Mouse (Mus musculus): ENCODE results near the gene Snai3. TPM values are rescaled to one million over a fixed set of nuclear protein-coding genes. Genes with fewer than 3 reads are reported as not detected.

Snai3 gene
- polyA plus RNA-seq, 1 experiment from 2014 or later: not detected

DNA sequence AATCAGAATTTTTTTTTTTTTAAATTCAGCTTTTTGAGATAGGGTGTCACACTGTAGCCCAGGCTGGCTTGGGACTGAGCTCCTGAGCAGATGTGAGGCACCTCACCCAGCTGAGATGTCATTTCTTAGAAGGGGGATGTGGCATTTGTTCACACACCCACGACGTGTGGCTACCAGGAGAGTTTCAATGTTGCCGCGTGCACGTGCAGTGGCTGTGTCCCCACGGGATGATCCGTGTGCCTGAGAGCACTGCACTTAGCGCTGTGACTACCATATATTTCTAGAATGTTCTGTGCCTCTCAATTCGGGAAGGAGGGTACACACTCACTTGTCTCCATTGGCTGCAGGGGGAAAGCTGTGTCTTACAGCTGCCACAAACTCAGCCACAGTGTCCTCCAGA is 24.4 kb downstream of the Snai3 start:
- H3K9me3 ChIP-seq: no peaks in the 10 kb centered on the region
- H3K4me2 ChIP-seq (replicated peaks): no peak overlapping the region
- H3K36me3 ChIP-seq: peaks cover 63% of the 10 kb centered on the region
- H3K27me3 ChIP-seq: peaks cover 9% of the 10 kb centered on the region
- H3K9ac ChIP-seq (replicated peaks): no peak overlapping the region
- H3K4me1 ChIP-seq: peaks cover 16% of the 10 kb centered on the region
- no peak for ATAC-seq (ENCODE audit: low FRiP score, low read depth)
- no peak overlapping the region for H3K4me3 ChIP-seq
- WGBS: 98% methylated on average over 9 of the region's 9 CpGs
- H3K27ac ChIP-seq (replicated peaks): no peak overlapping the region

DNA sequence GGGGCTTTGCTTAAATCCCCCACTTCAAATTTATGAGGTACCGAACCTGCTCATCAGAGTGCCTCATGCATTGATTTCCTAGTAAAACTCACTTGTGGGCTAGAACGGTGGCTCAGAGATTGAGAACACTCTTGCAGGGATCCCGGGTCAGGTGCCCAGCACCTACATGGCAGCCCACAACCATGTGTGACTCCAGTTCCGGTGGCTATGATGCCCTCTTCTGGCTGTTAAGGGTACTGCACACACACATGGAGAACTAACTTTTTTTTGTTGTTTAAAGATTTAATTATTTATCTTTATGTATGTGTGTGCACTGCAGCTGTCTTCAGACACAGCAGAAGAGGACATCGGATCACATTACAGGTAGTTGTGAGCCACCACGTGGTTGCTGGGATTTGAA is 25.2 kb downstream of the Snai3 start:
- H3K4me3 ChIP-seq: no peak overlapping the region
- no peak overlapping the region for H3K4me2 ChIP-seq (replicated peaks)
- H3K27me3 ChIP-seq: peaks cover 9% of the 10 kb centered on the region
- H3K27ac ChIP-seq (replicated peaks): no peak overlapping the region
- 94% methylated on average over 6 of the region's 6 CpGs for WGBS
- peaks cover 16% of the 10 kb centered on the region for H3K4me1 ChIP-seq
- H3K36me3 ChIP-seq: peaks cover 63% of the 10 kb centered on the region
- no peaks in the 10 kb centered on the region for H3K9me3 ChIP-seq
- no peak for ATAC-seq (ENCODE audit: low FRiP score, low read depth)
- H3K9ac ChIP-seq (replicated peaks): no peak overlapping the region

DNA sequence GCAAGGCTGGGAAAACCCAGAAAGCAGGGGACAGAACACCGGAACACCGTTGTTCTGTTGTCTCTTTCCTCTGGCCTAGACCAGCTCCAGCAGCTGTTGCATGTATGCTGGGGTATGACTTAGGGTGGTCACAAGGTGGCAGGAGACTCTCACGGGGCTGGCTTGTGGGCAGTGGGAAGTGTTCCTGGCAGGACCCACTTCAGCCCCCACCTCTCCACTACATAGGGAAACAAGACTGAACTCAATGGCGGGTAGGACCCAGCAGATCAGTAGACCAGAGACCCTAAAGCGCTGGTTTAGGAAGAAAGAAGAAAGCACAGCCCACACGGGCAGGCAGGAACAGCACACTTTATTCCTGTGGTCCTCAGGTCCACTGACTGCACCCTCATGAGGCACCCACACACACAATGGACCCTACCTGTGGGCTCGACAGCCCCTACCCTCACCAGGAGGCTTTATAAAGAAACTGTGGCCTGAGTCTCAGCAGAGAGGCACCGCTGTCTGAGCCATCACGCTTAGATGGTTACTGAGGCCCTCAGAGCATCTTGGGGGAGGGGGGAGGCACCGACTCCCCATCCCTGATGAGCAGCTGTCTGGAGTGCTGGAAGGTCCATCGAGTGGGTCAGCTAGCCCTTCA is 27.1 kb downstream of the Snai3 start:
- H3K4me1 ChIP-seq: peaks cover 16% of the 10 kb centered on the region
- H3K27me3 ChIP-seq: peaks cover 9% of the 10 kb centered on the region
- H3K9me3 ChIP-seq: no peaks in the 10 kb centered on the region
- no peak overlapping the region for H3K9ac ChIP-seq (replicated peaks)
- peak overlapping the region; percentile 65; the same call in 1 of the 2 replicates for H3K4me2 ChIP-seq (replicated peaks)
- peaks cover 47% of the 10 kb centered on the region for H3K36me3 ChIP-seq
- no peak overlapping the region; the same call in 1 of the 2 replicates for H3K4me3 ChIP-seq
- ATAC-seq (ENCODE audit: low FRiP score, low read depth): peak; percentile 45
- WGBS: 68% methylated on average over 11 of the region's 11 CpGs
- H3K27ac ChIP-seq (replicated peaks): no peak overlapping the region

DNA sequence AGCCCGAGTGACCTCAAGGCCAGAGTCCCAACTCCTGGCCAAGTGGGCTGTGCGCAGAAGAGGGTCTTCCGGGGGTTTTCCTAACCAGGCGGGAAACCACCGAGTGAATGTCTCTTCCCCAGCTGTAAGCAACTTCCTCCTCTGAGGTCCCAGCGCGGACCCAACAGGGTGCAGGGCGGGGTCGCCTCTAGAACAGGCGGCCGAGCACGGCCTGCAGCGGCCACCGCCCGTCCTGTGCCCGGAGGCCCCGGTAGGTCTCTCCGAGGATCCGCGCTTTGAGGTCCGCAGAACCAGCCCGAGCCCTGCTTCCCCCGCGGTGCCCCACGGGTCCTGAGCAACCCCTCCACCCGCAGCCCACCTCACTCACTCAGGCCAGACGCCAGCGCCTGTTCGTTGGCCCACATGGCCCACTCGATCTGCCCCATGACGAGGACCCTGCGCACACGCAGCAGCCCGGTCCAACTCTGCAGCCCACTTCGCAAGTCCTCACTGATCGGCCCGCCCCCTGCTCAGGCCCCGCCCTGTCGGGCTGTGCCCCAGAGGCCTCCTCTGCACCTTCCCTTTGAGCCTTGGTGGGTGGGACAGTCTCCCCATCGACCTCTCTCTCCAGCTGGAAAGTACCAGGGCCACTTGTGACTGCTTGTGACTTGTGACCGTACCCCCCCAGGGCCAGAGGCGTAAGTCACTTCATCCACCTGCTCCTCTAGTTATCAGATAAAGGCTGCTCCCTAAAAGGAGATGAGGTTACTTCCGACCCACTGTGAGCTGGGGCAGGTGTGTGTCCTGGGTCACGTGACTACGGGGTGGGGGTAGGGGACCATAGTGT is 27.9 kb downstream of the Snai3 start, which contains the start of gene Cyba:
Cyba (minus strand) TSS at position 488 of the 826 bp plus-strand sequence.
- Histone ChIP-seq H3K36me3 (peaks cover 40% of the 10 kb centered on the region), H3K9me3 (no peaks in the 10 kb centered on the region), H3K9ac (replicated peaks) (peak within 1 kb of the TSS; percentile 60), H3K27me3 (peaks cover 9% of the 10 kb centered on the region), H3K27ac (replicated peaks) (no peak within 1 kb of the TSS), H3K4me3 (peak within 1 kb of the TSS; percentile 41), H3K4me2 (replicated peaks) (peak within 1 kb of the TSS; percentile 65), H3K4me1 (peaks cover 16% of the 10 kb centered on the region)
- peak; percentile 81 for ATAC-seq (ENCODE audit: low FRiP score, low read depth)
- 6% methylated on average over 45 of the region's 45 CpGs for WGBS

DNA sequence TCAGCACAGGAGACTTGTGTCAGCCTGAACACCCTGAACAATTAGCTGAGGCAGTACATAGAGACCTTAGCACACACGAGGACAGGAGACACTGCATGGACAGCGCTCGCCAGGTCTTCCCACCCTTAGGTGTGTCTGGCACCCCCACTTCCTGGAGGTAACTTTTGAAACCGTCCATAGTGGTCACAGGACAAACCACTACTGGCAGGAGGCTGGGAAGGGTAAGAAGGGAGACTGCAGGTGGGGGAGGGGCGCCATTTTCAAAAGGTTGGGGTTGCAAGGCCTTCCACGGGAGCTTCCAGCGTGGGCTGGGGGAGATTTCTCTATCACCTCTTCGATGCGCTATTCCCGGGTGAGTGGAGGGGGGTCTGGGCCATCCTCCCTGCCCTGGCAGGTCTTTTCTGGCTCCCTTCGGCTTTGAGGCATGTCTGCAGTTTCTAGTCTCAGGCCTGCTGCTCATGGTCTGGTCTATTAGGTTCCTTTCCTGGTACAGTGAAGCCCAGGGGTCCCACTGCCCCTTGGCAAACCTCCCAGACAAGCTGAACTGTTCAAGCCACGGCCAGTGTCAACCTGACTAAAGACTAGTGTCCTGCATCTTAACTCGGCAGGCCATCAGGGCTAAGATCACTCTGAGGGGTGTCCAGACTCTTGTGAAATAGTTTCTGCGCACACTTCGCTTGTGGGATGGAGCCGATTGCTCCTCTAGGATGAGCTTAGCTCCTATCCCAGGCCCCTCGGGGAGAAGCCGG is 28.7 kb downstream of the Snai3 start:
- Histone ChIP-seq H3K27ac (replicated peaks) (no peak overlapping the region), H3K36me3 (peaks cover 32% of the 10 kb centered on the region), H3K4me2 (replicated peaks) (peak overlapping the region; percentile 65), H3K4me1 (peaks cover 16% of the 10 kb centered on the region), H3K9ac (replicated peaks) (peak overlapping the region; percentile 60), H3K27me3 (peaks cover 9% of the 10 kb centered on the region), H3K4me3 (peak overlapping the region; percentile 41), H3K9me3 (no peaks in the 10 kb centered on the region)
- WGBS: 38% methylated on average over 18 of the region's 18 CpGs
- ATAC-seq (ENCODE audit: low FRiP score, low read depth): no peak

DNA sequence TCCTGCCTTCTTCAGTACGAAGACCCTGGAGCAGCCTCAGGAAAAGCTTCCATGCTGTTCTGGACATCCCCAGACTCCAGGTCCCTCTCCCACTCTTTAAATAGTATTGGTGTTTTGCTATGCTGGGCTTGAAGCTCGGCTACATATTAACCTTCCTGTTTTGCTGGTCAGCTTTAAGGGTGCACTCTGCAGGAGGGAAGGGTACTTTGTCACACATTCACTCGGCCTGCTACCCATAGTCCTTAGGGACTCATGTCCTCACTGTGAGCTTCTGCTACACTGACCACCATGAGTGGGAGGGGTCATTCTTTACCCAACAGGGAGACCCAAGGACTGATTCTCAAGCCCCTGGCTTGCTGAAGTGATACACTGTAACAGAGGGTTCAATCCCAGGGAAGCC is 29.9 kb downstream of the Snai3 start:
- Histone ChIP-seq H3K36me3 (peaks cover 20% of the 10 kb centered on the region), H3K9me3 (no peaks in the 10 kb centered on the region), H3K4me2 (replicated peaks) (no peak overlapping the region), H3K9ac (replicated peaks) (no peak overlapping the region), H3K4me1 (peaks cover 16% of the 10 kb centered on the region), H3K27ac (replicated peaks) (no peak overlapping the region), H3K4me3 (no peak overlapping the region), H3K27me3 (peaks cover 9% of the 10 kb centered on the region)
- 86% methylated on average over 3 of the region's 3 CpGs for WGBS
- no peak for ATAC-seq (ENCODE audit: low FRiP score, low read depth)

DNA sequence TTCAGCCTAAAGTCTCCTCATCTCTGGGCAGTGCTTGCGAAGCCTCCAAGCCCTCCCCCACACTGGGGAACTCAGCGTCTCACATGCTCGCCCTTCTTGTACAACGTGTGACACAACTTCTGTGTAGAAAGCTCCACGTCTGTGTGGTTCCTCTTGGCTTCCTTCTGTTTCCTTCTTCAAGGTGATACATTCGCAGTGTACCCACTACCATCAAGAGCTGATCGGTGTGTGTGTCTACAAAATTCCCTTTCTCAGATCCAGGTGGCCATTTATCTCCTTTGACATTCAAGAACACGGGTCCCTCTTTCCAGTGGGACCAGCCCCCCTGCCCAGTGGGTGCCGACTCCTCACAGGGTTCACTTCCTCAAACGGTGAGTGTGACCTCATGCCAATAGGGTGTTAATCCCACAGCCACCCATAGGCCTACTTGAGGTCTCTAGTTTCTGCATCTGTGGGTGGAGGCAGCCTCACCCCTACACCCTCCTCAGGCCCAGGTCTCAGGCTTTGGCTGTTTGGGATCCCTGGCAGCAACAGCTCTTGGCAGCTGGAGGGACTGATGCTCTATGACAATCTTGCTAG is 30.4 kb downstream of the Snai3 start:
- H3K27ac ChIP-seq (replicated peaks): no peak overlapping the region
- no peaks in the 10 kb centered on the region for H3K9me3 ChIP-seq
- H3K9ac ChIP-seq (replicated peaks): no peak overlapping the region
- H3K36me3 ChIP-seq: peaks cover 15% of the 10 kb centered on the region
- H3K4me3 ChIP-seq: no peak overlapping the region
- H3K27me3 ChIP-seq: peaks cover 9% of the 10 kb centered on the region
- H3K4me2 ChIP-seq (replicated peaks): no peak overlapping the region
- peaks cover 16% of the 10 kb centered on the region for H3K4me1 ChIP-seq
- ATAC-seq (ENCODE audit: low FRiP score, low read depth): no peak
- WGBS: 83% methylated on average over 10 of the region's 10 CpGs

DNA sequence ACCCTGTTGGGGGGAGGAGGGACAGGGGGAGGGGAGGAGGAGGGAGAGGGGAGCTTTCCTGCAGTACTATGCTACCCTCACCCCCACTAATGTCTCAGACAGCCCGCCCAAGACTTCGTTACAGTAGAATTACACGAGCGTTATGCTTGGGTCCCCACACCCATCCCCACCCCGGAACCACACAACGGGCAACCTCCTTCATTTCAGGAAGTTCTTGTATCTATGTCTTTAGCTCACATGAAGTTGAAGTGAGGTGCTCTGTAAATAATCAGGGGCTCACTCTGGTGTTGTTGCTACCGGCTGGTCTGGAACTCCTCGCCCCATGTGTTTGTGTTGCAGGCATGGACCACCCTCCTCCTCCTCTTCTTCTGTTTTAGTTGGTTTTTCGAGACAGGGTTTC is 32.4 kb downstream of the Snai3 start:
- Histone ChIP-seq H3K27me3 (peaks cover 9% of the 10 kb centered on the region; the same call in 1 of the 2 replicates), H3K4me1 (peaks cover 16% of the 10 kb centered on the region), H3K36me3 (no peaks in the 10 kb centered on the region), H3K9ac (replicated peaks) (no peak overlapping the region), H3K27ac (replicated peaks) (no peak overlapping the region), H3K4me2 (replicated peaks) (no peak overlapping the region), H3K9me3 (no peaks in the 10 kb centered on the region), H3K4me3 (no peak overlapping the region)
- no peak for ATAC-seq (ENCODE audit: low FRiP score, low read depth)
- WGBS: 92% methylated on average over 9 of the region's 9 CpGs

DNA sequence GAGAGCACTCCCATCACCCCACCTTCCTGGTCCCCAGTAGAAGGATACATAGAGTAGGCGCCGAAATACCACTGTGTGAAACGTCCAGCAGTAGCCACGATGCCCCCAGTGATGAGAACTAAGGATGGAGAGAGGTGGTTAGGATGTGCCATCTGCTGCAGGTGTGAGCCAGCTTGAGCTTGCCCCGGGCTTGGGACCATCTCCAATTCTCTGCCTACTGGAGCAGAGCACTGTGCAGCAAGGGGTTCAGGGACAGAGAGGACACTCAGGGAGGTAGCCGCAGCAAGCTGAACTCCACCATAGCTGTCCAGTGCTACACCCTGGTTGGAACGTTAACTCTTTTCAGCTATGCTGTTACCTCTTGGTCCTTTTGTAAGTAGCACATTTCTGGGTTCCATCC is 32.9 kb downstream of the Snai3 start:
- Histone ChIP-seq H3K36me3 (no peaks in the 10 kb centered on the region), H3K9ac (replicated peaks) (no peak overlapping the region), H3K4me2 (replicated peaks) (no peak overlapping the region), H3K4me3 (no peak overlapping the region), H3K27ac (replicated peaks) (no peak overlapping the region), H3K9me3 (no peaks in the 10 kb centered on the region), H3K27me3 (peaks cover 4% of the 10 kb centered on the region; the same call in 1 of the 2 replicates), H3K4me1 (peaks cover 10% of the 10 kb centered on the region)
- 94% methylated on average over 7 of the region's 7 CpGs for WGBS
- ATAC-seq (ENCODE audit: low FRiP score, low read depth): no peak

DNA sequence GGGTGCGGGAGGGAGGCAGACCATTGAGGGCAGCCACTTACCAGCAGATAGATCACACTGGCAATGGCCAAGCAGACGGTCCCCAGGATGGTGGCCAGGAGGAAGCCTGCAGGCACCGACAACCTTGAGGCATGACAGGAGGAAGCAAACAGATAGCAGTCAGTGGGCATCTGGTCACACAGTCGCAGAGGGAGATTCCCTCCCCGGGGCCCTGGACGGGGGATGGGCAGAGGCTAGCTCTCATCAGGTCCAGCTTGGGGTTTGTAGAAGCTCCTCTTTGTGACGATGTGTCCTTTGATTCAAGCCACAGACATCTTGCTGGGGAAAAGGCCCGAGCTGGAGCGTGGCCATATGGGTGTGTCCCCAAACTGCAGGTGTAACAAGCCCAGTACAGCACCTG is 34.4 kb downstream of the Snai3 start:
- WGBS: 80% methylated on average over 9 of the region's 9 CpGs
- H3K4me3 ChIP-seq: no peak overlapping the region
- no peaks in the 10 kb centered on the region for H3K36me3 ChIP-seq
- H3K9ac ChIP-seq (replicated peaks): no peak overlapping the region
- H3K27ac ChIP-seq (replicated peaks): no peak overlapping the region
- H3K9me3 ChIP-seq: no peaks in the 10 kb centered on the region
- ATAC-seq (ENCODE audit: low FRiP score, low read depth): no peak
- H3K4me2 ChIP-seq (replicated peaks): no peak overlapping the region
- H3K27me3 ChIP-seq: no peaks in the 10 kb centered on the region
- no peaks in the 10 kb centered on the region for H3K4me1 ChIP-seq

DNA sequence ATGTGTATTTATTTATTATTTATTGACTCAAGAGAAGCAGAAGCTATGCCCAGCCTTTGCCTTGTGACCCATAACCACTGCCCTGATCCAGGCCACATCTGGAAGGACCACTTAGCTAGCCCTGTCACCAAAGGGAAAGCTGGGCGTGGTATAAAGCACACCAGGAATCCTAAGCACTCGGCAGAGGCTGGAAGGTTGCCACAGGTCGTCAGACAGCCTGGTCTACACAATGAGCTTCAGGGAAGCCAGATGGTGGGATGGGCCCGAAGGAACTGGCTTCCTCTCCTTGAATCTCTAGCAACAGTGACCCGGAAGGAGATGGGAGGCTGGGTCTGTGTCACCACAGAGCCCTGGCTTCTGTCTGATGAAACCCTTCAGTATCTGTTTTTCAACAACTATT is 36.9 kb downstream of the Snai3 start:
- Histone ChIP-seq H3K9ac (replicated peaks) (no peak overlapping the region), H3K27me3 (no peaks in the 10 kb centered on the region), H3K4me2 (replicated peaks) (no peak overlapping the region), H3K27ac (replicated peaks) (no peak overlapping the region), H3K4me1 (no peaks in the 10 kb centered on the region), H3K36me3 (peaks cover 10% of the 10 kb centered on the region), H3K9me3 (no peaks in the 10 kb centered on the region), H3K4me3 (no peak overlapping the region)
- no peak for ATAC-seq (ENCODE audit: low FRiP score, low read depth)
- 75% methylated on average over 5 of the region's 5 CpGs for WGBS
